Mouse (Mus musculus) brain, embryonic 14.5 days (tissue): ENCODE measurements around the gene Slc2a4.

Experiments
- CTCF ChIP-seq: fragments of 200-500 bp; IDR thresholded peaks from 2 replicates; pipeline ENCODE4 v1.5.1; 2012; ENCODE audit warnings: inconsistent platforms, mild to moderate bottlenecking, moderate library complexity, borderline replicate concordance; ENCODE audit not compliant: insufficient read depth, insufficient read length; ENCODE audit errors: extremely low read depth
- POLR2A ChIP-seq: fragments of 200-500 bp; IDR thresholded peaks from 2 replicates; pipeline ENCODE4 v1.6.1; 2012; ENCODE audit warnings: mild to moderate bottlenecking, inconsistent platforms, borderline replicate concordance; ENCODE audit not compliant: poor library complexity, insufficient read depth, insufficient read length, severe bottlenecking; ENCODE audit errors: extremely low read depth

DNA sequence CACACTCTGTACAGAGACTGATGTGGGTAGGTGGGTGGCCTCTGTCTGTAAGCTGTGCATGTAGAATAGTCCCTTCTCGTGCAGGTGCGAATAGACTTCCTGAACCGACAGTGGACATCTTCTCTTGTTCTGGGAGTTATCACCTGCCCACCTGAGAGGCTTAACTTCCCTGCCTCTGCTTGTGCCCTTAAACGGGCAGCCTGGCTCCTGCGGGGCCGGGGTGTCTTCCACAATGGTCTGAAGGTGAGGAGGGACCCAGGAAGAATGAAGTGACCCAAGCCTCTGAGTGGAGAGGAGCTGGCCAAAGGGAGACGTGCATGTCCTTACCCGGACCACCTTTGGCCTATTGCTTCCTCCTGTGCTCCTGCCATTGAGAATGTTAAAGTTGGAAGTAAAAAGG is 37.8 kb downstream of the Slc2a4 start:
- TF ChIP-seq CTCF, result no peak
- no peak for TF ChIP-seq POLR2A
